Mouse (Mus musculus) MEL (cell line): ENCODE data around the gene Zfp365. TPM values are rescaled to one million over a fixed set of nuclear protein-coding genes. Genes with fewer than 3 reads are reported as not detected.

ENCODE experiments used
- DNase-seq: peaks from one replicate; pipeline ENCODE4 v3.0.0; 2011; ENCODE audit warnings: low read depth, low spot score
- H3K27ac ChIP-seq: 2 replicates; pipeline ENCODE4 v1.5.1; 2012; ENCODE audit warnings: low read depth, mild to moderate bottlenecking, control low read depth, low read length, moderate library complexity; ENCODE audit not compliant: control insufficient read depth
- H3K27me3 ChIP-seq, 2 experiments: fragments of 150-350 bp in 1 of 2; sonication (generic) in 1 of 2; 2 replicates each; pipeline ENCODE4 v1.6.1; 2012; ENCODE audit warnings: low read length in 2 of 2, mild to moderate bottlenecking in 2 of 2, improper control_type of control experiment in 1 of 2, moderate library complexity in 1 of 2; ENCODE audit not compliant: insufficient read depth in 2 of 2, control insufficient read depth in 1 of 2
- H3K36me3 ChIP-seq, 2 experiments: 2 replicates each; pipeline ENCODE4 v1.6.1; 2012 to 2014; ENCODE audit warnings: low read length in 2 of 2, improper control_type of control experiment in 1 of 2, inconsistent platforms in 1 of 2, mild to moderate bottlenecking in 1 of 2; ENCODE audit not compliant: insufficient read depth in 2 of 2, control insufficient read depth in 1 of 2
- H3K4me1 ChIP-seq, 2 experiments: fragments of 150-350 bp in 1 of 2; sonication (generic) in 1 of 2; 2 replicates each; pipeline ENCODE4 v1.6.1; 2012; ENCODE audit warnings: low read length in 2 of 2, improper control_type of control experiment in 1 of 2, mild to moderate bottlenecking in 1 of 2; ENCODE audit not compliant: insufficient read depth in 2 of 2, control insufficient read depth in 1 of 2
- H3K4me3 ChIP-seq, 2 experiments: fragments of 150-350 bp in 1 of 2; sonication (generic) in 1 of 2; 2 replicates each; pipeline ENCODE4 v1.5.1; 2012; ENCODE audit warnings: low read depth in 2 of 2, low read length in 2 of 2, mild to moderate bottlenecking in 2 of 2, moderate library complexity in 2 of 2, control low read depth in 1 of 2, improper control_type of control experiment in 1 of 2; ENCODE audit not compliant: control insufficient read depth in 1 of 2, insufficient read depth in 1 of 2
- H3K79me2 ChIP-seq: 2 replicates; pipeline ENCODE4 v1.6.1; 2012; ENCODE audit warnings: mild to moderate bottlenecking, low read length, moderate library complexity; ENCODE audit not compliant: control insufficient read depth, poor library complexity, insufficient read depth
- H3K9ac ChIP-seq: 2 replicates; pipeline ENCODE4 v1.6.1; 2012; ENCODE audit warnings: low read depth, mild to moderate bottlenecking, control low read depth, low read length, moderate library complexity; ENCODE audit not compliant: control insufficient read depth, poor library complexity, severe bottlenecking
- H3K9me3 ChIP-seq: fragments of 150-350 bp; sonication (generic); replicated peaks from 2 replicates; pipeline ENCODE4 v1.6.1; 2012; ENCODE audit warnings: mild to moderate bottlenecking, low read length, improper control_type of control experiment, moderate library complexity; ENCODE audit not compliant: insufficient read depth
- CHD1 ChIP-seq: IDR thresholded peaks from 2 replicates; pipeline ENCODE4 v1.6.1; 2012; ENCODE audit warnings: low read depth, mild to moderate bottlenecking, inconsistent platforms, low read length, improper control_type of control experiment
- CTCF ChIP-seq, 3 experiments: IDR thresholded peaks in 2 of 3; conservative IDR thresholded peaks in 1 of 3; 2 replicates each; pipeline ENCODE4 v1.5.1; 2011 to 2012; ENCODE audit warnings: low read length in 3 of 3, low read depth in 2 of 3, mild to moderate bottlenecking in 2 of 3, improper control_type of control experiment in 1 of 3, inconsistent platforms in 1 of 3, mixed read lengths in 1 of 3, moderate library complexity in 1 of 3; ENCODE audit not compliant: control insufficient read depth in 1 of 3, insufficient read depth in 1 of 3, poor library complexity in 1 of 3, severe bottlenecking in 1 of 3
- ELF1 ChIP-seq: IDR thresholded peaks from 2 replicates; pipeline ENCODE4 v1.6.1; 2014; ENCODE audit warnings: low read depth, mild to moderate bottlenecking, inconsistent platforms, low read length, improper control_type of control experiment, moderate library complexity
- EP300 ChIP-seq, 2 experiments: IDR thresholded peaks; 2 replicates each; pipeline ENCODE4 v1.6.1; 2011; ENCODE audit warnings: improper control_type of control experiment in 2 of 2, low read length in 2 of 2, low read depth in 1 of 2, mild to moderate bottlenecking in 1 of 2
- ETS1 ChIP-seq: IDR thresholded peaks from 2 replicates; pipeline ENCODE4 v1.6.1; 2012; ENCODE audit warnings: low read depth, mild to moderate bottlenecking, inconsistent platforms, low read length, improper control_type of control experiment, moderate library complexity
- GABPA ChIP-seq: IDR thresholded peaks from 2 replicates; pipeline ENCODE4 v1.6.1; 2012; ENCODE audit warnings: low read depth, mild to moderate bottlenecking, inconsistent platforms, low read length, improper control_type of control experiment, moderate library complexity
- GATA1 ChIP-seq: IDR thresholded peaks from 2 replicates; pipeline ENCODE4 v1.6.1; 2011; ENCODE audit warnings: low read depth, low read length, improper control_type of control experiment
- HCFC1 ChIP-seq: IDR thresholded peaks from 2 replicates; pipeline ENCODE4 v1.6.1; 2012; ENCODE audit warnings: low read depth, mild to moderate bottlenecking, inconsistent platforms, low read length, improper control_type of control experiment, moderate library complexity
- KAT2A ChIP-seq: conservative IDR thresholded peaks from 2 replicates; pipeline ENCODE4 v1.6.1; 2012; ENCODE audit warnings: low read depth, low read length, improper control_type of control experiment, inconsistent platforms
- MAZ ChIP-seq: IDR thresholded peaks from 2 replicates; pipeline ENCODE4 v1.6.1; 2012; ENCODE audit warnings: low read depth, mild to moderate bottlenecking, inconsistent platforms, low read length, improper control_type of control experiment
- MEF2A ChIP-seq: IDR thresholded peaks from 2 replicates; pipeline ENCODE4 v1.6.1; 2014; ENCODE audit warnings: low read depth, mild to moderate bottlenecking, inconsistent platforms, low read length, improper control_type of control experiment; ENCODE audit not compliant: poor library complexity, insufficient replicate concordance, severe bottlenecking; ENCODE audit errors: extremely low read depth
- MXI1 ChIP-seq: IDR thresholded peaks from 2 replicates; pipeline ENCODE4 v1.6.1; 2011; ENCODE audit warnings: mild to moderate bottlenecking, low read depth, low read length, improper control_type of control experiment
- MYC ChIP-seq: IDR thresholded peaks from 2 replicates; pipeline ENCODE4 v1.6.1; 2011; ENCODE audit warnings: low read depth, mild to moderate bottlenecking, low read length, improper control_type of control experiment, moderate library complexity
- NRF1 ChIP-seq: IDR thresholded peaks from 2 replicates; pipeline ENCODE4 v1.6.1; 2014; ENCODE audit warnings: low read depth, mild to moderate bottlenecking, inconsistent platforms, low read length, improper control_type of control experiment, moderate library complexity; ENCODE audit not compliant: poor library complexity, insufficient read depth, severe bottlenecking
- POLR2A ChIP-seq, 2 experiments: IDR thresholded peaks; 2 replicates each; pipeline ENCODE4 v1.6.1; 2011 to 2012; ENCODE audit warnings: low read length in 2 of 2, mild to moderate bottlenecking in 2 of 2, control low read depth in 1 of 2, improper control_type of control experiment in 1 of 2, low read depth in 1 of 2, moderate library complexity in 1 of 2; ENCODE audit not compliant: control insufficient read depth in 1 of 2, insufficient read depth in 1 of 2, poor library complexity in 1 of 2
- RCOR1 ChIP-seq: IDR thresholded peaks from 2 replicates; pipeline ENCODE4 v1.6.1; 2012; ENCODE audit warnings: low read depth, mild to moderate bottlenecking, inconsistent platforms, low read length, improper control_type of control experiment
- SIN3A ChIP-seq: IDR thresholded peaks from 2 replicates; pipeline ENCODE4 v1.6.1; 2012; ENCODE audit warnings: low read length, improper control_type of control experiment, inconsistent platforms
- SMC3 ChIP-seq: IDR thresholded peaks from 2 replicates; pipeline ENCODE4 v1.6.1; 2011; ENCODE audit warnings: low read depth, low read length, improper control_type of control experiment
- TAL1 ChIP-seq: IDR thresholded peaks from 2 replicates; pipeline ENCODE4 v1.6.1; 2012; ENCODE audit warnings: mild to moderate bottlenecking, inconsistent platforms, low read length, moderate library complexity, mixed read lengths
- TBP ChIP-seq: IDR thresholded peaks from 2 replicates; pipeline ENCODE4 v1.8.0; 2011; ENCODE audit warnings: low read depth, low read length, improper control_type of control experiment
- UBTF ChIP-seq: IDR thresholded peaks from 2 replicates; pipeline ENCODE4 v1.6.1; 2012; ENCODE audit warnings: low read depth, mild to moderate bottlenecking, inconsistent platforms, low read length, improper control_type of control experiment, moderate library complexity, borderline replicate concordance; ENCODE audit not compliant: insufficient read depth
- USF1 ChIP-seq: IDR thresholded peaks from 2 replicates; pipeline ENCODE4 v1.6.1; 2014; ENCODE audit warnings: low read depth, mild to moderate bottlenecking, inconsistent platforms, low read length, improper control_type of control experiment, moderate library complexity
- ZC3H11A ChIP-seq: IDR thresholded peaks from 2 replicates; pipeline ENCODE4 v1.6.1; 2012; ENCODE audit warnings: low read depth, mild to moderate bottlenecking, inconsistent platforms, low read length, improper control_type of control experiment
- ZKSCAN1 ChIP-seq: IDR thresholded peaks from 2 replicates; pipeline ENCODE4 v1.6.1; 2012; ENCODE audit warnings: low read depth, mild to moderate bottlenecking, inconsistent platforms, low read length, improper control_type of control experiment, moderate library complexity
- ZMIZ1 ChIP-seq: IDR thresholded peaks from 2 replicates; pipeline ENCODE4 v1.6.1; 2012; ENCODE audit warnings: low read depth, mild to moderate bottlenecking, inconsistent platforms, low read length, improper control_type of control experiment, moderate library complexity
- ZNF384 ChIP-seq: IDR thresholded peaks from 2 replicates; pipeline ENCODE4 v1.6.1; 2012; ENCODE audit warnings: low read depth, mild to moderate bottlenecking, inconsistent platforms, low read length, improper control_type of control experiment
- polyA plus RNA-seq, 2 experiments: library from polyadenylated mRNA; stranded (reverse) in 1 of 2; unstranded in 1 of 2; fragments of >175 nt in 1 of 2; fragments of >200 nt in 1 of 2; gene quantifications; 2 replicates each; pipeline versions ENCODE4 v1.2.1 to v1.2.4; 2012; ENCODE audit warnings: low replicate concordance in 2 of 2, low read depth in 1 of 2; ENCODE audit not compliant: insufficient read length in 2 of 2, insufficient read depth in 1 of 2, missing spikeins in 1 of 2
- total RNA-seq: library from RNA; depleted of rRNA; stranded (reverse); fragments of 300-350 nt; gene quantifications from 2 replicates; pipeline ENCODE4 v1.2.3, GENCODE M21; 2012

Zfp365 gene
- total and polyA plus RNA-seq, 3 experiments, result not detected

- Histone ChIP-seq H3K27me3 (no peaks in the 10 kb centered on the region), H3K4me3 (no peak overlapping the region), H3K4me1 (no peaks in the 10 kb centered on the region), H3K36me3 (no peaks in the 10 kb centered on the region), H3K9me3 (no peaks in the 10 kb centered on the region), H3K9ac (no peak overlapping the region), H3K79me2 (no peaks in the 10 kb centered on the region), H3K27ac (no peak overlapping the region)
- no peak for DNase-seq
- no peak for TF ChIP-seq MYC
- TF ChIP-seq POLR2A (IDR thresholded peaks at IDR 0.05; ENCODE audit: control insufficient read depth in 1 of 2, insufficient read depth in 1 of 2, low read depth in 1 of 2, low read length in 2 of 2, poor library complexity in 1 of 2), result no peak
- TF ChIP-seq CTCF (IDR thresholded peaks at IDR 0.05 in 2 of 3, conservative IDR thresholded peaks at IDR 0.05 in 1 of 3; ENCODE audit: control insufficient read depth in 1 of 3, insufficient read depth in 1 of 3, low read depth in 2 of 3, low read length in 3 of 3, poor library complexity in 1 of 3, severe bottlenecking in 1 of 3), result no peak
- TF ChIP-seq TBP, result no peak
- TF ChIP-seq EP300 (IDR thresholded peaks at IDR 0.05; ENCODE audit: low read depth in 1 of 2, low read length in 2 of 2), result no peak
Measured at GRCm38 (mm10) chr10:67840735-67841134, 71.7 kb downstream of the Zfp365 start.

DNA sequence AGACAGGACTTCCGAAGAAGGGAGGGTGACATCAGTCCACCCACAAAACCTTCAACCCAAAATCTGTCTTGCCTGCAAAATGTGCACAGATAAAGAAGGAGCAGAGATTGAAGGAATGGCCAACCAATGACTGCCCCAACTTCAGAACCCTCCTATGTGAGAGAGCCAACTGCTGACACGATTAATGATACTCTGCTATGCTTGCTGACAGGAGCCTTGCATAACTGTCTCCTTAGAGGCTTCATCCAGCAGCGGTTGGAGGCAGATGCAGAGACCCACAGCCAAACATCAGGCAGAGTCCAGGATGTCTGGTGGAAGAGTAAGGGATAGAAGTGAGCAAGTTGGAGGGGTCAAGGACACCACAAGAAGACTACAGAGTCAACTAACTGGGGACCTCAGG lies 73.3 kb downstream of the Zfp365 start:
- no peak overlapping the region for H3K27ac ChIP-seq
- H3K36me3 ChIP-seq, result no peaks in the 10 kb centered on the region
- no peaks in the 10 kb centered on the region for H3K4me1 ChIP-seq
- no peak overlapping the region for H3K9ac ChIP-seq
- no peaks in the 10 kb centered on the region for H3K79me2 ChIP-seq
- no peak overlapping the region for H3K4me3 ChIP-seq
- TF ChIP-seq CHD1 (no peak), NRF1 (no peak), EP300 (IDR thresholded peaks at IDR 0.05; ENCODE audit: low read depth in 1 of 2, low read length in 2 of 2) (no peak), MYC (no peak), ZKSCAN1 (no peak), ELF1 (no peak), USF1 (no peak), GABPA (no peak), RCOR1 (no peak), KAT2A (no peak), MAZ (no peak), GATA1 (no peak), SIN3A (no peak)
- TF ChIP-seq, all 39 proteins: peak for 0
- Histone ChIP-seq H3K27me3 (no peaks in the 10 kb centered on the region), H3K9me3 (no peaks in the 10 kb centered on the region)
- no peak for DNase-seq

DNA sequence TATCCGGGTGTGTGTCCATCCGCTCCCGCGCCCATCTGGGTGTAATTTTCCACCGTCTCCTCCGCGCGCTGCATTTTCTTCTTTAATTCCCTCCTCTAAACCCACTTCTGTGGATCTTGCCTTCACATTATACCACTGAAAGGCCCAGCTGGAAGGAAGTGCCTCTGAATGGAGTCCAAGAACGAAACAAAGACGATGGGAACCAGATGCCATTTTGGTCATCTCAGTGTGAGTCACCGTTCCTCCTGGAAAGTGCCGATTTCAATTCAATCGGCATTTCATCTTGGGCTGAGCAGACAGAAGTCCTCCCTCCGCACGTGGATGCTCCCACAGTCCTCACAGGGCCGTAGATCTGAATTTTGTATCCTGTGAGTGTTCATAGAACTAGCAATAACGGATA lies 76.0 kb downstream of the Zfp365 start:
- H3K4me1 ChIP-seq, result no peaks in the 10 kb centered on the region
- H3K79me2 ChIP-seq, result no peaks in the 10 kb centered on the region
- DNase-seq, result no peak
- no peak overlapping the region for H3K27ac ChIP-seq
- no peak overlapping the region for H3K9ac ChIP-seq
- H3K9me3 ChIP-seq, result no peaks in the 10 kb centered on the region
- H3K4me3 ChIP-seq, result no peak overlapping the region
- no peaks in the 10 kb centered on the region for H3K36me3 ChIP-seq
- H3K27me3 ChIP-seq, result no peaks in the 10 kb centered on the region
- TF ChIP-seq HCFC1 (no peak), NRF1 (no peak), CHD1 (no peak), ZMIZ1 (no peak), KAT2A (no peak), UBTF (no peak), ETS1 (no peak), SMC3 (no peak), SIN3A (no peak), TAL1 (no peak), MEF2A (no peak), ZC3H11A (no peak), MXI1 (no peak), ZNF384 (no peak), USF1 (no peak), MAZ (no peak), EP300 (IDR thresholded peaks at IDR 0.05; ENCODE audit: low read depth in 1 of 2, low read length in 2 of 2) (no peak)
